Mouse (Mus musculus) skeletal muscle tissue, adult 2 months (tissue): ENCODE data around the gene Armc10.
"Not testable (repeated sequence)": the region's sequence is repeated elsewhere in the genome, so short reads cannot be mapped to it uniquely, and the experiment has no call there.

Experiments used
- DNase-seq: peaks from one replicate; pipeline ENCODE4 v3.0.0-alpha.2; 2012; ENCODE audit warnings: low read depth, low spot score

Armc10 gene

DNA sequence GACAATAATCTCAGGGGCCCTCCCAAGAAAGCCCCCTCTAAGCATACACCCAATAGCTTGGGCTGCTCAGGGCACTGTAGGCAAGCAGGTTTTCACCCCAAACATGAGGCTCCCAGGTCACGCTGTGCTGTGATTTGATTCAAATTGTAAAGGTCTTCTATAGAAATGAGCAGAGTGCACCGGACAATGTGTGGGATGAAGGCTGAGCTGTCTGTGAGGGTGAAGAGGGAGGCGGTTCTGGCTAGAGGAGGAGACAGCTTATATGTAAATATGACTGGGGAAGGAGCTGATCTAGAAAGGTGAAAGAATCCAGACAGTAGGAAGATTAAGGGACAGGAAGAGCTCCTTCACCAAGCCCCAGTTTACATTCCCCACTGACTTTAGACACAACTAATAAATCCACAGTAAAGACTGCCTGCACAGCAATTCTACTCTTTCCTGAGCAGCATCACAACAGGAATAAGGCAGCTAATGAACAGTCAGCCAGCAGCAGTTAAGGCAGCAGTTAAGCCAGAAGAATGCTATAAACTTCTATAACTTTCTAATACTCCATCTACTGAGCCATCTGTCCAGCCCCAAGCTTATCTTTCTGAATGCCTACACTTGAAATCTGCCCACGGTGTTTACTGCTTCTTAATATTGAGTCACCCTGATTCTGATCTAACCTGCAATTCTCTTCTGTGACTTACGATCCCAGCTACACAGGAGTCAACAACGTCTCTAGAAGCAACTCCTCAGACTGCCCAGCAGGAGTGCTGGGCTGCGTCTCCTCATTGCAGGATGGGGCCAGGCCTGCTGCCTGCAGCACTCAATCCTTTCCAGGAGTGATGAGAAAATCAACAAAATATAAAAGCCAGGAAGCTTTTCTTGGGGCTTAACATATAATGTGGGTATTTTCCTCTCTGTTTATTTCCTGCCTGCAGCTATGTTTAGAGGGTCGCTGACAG lies 21.9 kb downstream of the Armc10 start:
- DNase-seq = no peak

DNA sequence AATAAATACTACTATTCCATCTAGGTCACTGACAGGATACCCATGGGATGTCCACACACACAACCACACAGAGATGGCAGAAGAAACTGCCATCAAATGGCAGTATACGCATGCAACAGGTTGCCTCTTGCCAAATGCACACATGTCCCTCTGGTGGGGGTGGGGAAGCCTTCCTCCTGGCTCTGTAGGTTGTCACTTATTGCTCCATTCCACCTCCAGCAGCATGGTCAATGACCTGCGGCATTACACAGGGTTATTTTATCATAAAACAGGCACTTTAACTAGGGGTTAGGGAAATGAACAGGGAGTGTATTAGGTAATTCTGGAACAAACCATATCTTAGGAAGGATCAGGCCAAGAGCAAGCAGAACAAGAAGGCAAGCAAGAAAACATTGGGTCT lies 23.7 kb downstream of the Armc10 start:
- no peak for DNase-seq

DNA sequence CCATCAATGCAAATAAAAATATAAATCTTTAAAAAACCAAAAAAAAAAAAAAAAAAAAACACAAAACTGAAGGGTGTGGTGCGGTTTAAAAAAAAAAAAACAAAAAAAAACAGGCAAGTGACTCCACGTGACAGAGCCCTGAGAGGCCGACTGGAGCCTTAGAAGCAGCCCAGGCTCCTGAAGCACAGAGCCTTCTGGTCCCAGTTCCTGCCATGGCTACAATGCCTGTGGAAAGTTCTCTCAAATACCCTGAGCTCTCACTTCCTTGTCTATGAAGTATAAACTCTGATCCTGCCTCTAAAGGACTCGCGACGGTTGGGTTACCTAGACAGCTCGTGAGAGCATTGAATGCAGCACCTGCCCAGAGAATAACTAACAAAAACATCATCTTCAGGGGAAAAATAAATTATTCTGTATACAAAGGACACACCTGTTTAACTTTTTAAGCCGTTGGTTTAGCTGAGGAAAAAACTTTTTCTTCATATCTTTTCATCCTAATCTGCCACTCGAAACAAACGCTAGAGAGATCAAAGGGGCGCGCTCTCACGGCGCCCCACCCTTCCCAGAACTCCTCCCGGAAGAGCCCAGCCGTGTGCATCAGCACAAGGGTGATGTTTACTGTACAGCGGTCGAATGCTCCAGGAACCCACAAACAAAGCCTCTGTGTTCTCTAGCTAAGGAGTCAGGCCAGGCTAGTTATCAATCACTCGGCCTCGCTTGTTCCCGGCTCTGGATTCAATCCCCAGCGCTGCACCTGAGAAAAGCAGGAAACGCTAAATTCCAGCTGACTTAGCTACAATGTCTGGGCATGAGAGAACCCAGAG lies 27.4 kb downstream of the Armc10 start:
- no peak for DNase-seq

DNA sequence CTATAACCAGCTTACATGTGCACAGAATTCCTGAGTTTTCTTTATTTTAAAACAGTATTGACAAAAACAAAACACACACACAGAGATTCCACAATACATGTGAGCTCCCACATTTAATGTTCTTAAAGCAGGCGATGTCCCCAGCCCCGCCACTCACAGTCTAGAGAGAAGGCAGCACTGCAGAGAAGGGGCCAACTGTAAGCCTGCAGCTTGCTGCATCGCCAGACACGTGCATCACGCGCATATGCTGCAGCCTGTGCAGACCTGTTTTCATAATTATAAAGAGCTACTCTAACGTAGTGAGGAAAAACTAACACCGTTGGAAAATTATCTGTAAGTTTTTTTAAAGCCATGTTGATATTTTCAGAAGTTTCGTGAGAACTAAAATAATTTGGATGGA lies 28.1 kb downstream of the Armc10 start:
- DNase-seq = no peak

DNA sequence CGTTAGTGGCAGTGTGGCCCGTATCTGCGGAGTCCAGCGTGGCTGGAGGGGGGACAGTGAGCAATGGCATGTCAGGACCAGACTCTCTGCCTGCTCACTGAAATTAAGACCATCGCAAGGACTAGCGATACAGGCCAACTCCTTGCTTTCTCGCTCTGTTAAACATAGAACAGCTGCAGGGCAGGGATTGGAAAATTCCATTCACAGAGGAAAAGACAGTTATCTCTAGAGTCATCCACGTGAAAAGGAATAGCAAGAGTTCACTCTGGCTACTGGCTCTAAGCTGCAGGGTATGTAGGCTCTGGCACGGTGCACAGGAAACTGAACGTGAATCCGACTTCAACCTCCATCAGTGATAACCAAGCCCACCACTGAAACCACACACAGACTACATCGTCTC lies 29.4 kb downstream of the Armc10 start:
- no peak for DNase-seq

DNA sequence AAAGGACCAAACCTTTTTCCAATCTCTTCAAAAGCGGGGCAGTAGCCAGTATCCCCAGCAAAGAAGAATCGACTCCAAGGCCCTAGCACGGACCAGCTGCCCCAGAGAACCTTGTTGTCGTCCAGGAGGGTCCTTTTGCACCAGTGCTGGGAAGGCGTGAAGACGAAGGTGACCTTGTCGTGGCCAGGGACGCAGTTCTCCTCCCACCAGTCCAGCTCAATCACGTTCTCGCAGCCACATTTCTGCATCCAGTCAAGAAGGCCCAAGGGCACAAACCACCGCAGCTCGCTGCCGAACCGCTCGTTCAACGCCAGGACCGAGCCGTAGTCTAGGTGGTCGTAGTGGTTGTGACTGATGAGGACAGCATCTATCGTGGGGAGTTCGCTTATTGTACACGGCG lies 29.9 kb downstream of the Armc10 start:
- no peak for DNase-seq

DNA sequence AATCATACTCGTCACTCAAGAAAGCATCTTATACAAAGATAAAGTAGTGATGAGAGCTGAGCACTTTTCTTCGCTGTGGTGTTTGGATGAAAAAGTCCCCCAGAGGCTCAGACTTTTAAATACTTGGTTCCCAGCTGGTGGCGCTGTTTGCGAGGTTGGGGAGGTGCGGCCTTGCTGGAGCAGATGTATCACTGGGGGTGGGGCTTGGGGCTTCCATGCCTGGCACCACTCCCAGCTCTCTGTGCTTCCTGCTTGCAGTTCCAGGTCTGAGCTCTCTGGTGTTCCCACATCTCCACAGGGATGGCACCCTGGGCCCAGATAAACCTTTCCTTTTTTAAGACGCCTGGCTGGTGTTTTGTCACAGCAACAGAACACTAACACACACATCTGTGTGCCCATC lies 32.3 kb downstream of the Armc10 start:
- DNase-seq = no peak

DNA sequence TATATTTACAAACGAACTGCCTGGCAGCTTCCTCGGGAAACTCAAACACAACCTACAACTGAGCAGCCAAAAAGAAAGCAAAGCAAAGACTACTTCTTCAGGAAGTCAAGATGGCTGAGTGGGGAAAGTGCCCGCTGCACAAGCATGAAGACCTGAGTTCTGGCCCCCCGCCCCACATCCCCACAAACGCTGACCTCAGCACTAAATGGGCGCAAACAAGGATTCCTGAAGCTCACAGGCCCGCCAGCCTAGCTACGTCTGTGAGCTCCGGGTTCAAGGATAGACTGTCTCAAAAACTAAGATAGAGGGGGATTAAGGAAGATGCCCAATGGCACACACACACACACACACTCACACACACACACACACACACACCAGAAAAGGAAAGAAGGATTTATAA lies 32.8 kb downstream of the Armc10 start:
- no peak for DNase-seq

DNA sequence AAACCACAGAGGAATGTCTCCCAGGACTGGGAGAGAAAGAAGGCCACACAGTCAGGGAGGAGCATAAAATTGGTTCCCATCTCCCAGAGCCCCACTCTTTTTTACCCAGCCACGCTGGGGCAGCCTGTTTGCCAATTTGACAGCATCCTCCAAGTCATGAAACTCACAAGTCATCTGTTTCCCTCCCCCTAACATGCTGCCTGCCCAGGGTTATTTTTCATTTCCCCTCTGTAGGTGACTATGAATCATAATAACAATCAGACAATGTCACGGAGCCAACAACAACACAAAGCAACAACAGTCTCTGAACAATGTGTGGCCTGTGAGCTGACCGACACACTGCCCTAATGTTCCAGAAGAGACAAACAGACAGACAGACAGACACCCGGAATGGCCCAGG lies 34.4 kb downstream of the Armc10 start:
- no peak for DNase-seq

DNA sequence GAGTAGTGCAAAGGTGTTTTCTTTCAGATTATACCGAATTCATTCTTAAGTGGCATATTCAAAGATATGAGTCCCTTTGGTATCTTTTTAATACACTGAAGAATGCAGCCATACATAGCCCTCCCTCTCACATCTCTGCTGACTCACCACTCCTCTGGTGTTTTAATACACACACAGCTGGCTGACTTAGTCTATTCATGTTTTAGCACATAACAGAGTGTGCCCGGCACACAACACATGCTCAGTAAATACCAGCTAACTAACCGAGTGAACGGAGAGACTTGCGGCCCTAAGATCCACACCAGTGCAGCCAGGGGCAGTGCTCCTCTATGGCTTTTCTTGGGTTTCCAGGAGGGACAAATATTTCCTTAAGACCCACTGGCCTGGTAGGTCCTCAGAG lies 35.3 kb downstream of the Armc10 start:
- no peak for DNase-seq

DNA sequence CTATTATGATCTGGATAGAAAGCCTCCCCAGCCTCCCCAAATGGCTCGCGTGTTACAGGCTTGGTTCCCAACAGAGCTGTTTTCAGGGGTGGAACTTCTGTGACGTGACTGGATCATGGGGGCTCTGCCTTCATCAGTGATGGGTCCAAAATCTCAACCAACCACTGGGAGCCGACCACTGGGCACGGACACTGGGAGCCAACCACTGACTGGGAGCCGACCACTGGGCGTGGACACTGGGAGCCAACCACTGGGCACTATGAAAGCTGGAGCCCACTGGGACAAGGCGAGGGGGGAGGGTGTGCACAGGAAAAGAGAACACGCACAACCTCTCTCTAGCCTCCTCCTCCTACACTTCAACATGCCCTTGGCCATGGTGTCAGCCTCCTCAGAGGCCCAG lies 38.2 kb downstream of the Armc10 start:
- no peak for DNase-seq

DNA sequence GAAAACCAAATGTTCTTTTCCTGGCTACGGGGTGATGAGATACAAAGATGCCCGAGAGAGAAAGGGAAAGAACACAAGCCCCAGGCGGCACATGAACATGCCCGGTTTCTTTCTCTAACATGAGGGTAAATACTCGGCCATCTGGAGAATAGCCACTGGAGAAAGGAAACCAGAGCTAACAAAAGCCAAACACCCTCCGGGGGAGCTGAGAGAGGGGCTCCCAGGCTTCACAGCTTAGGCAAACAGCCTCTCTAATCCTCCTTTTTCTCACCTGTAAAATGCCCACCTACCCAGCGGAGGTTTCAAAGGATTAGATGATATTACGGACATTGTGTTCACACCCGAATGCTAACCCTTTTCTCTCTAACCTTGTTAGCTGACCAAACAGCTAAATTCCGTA lies 39.4 kb downstream of the Armc10 start:
- DNase-seq = no peak

DNA sequence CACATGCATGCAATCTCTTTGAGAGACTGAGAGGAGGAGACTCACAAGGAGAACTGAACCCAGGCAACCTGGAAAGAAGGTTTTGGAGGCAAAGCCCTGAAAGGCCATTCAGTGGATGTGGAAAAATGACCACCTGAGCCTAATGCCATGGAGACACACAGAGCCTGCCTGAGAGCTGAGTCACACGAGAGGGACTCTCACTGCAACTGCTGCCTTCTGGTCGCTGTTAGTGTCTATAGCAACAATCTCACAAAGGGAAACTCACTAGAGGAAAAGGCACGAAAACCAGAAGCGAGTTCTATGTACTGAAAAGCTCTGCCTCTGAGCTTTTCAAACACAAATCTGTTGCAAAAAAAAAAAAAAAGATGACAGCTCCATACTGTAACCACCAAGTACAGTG lies 41.4 kb downstream of the Armc10 start:
- no peak for DNase-seq

DNA sequence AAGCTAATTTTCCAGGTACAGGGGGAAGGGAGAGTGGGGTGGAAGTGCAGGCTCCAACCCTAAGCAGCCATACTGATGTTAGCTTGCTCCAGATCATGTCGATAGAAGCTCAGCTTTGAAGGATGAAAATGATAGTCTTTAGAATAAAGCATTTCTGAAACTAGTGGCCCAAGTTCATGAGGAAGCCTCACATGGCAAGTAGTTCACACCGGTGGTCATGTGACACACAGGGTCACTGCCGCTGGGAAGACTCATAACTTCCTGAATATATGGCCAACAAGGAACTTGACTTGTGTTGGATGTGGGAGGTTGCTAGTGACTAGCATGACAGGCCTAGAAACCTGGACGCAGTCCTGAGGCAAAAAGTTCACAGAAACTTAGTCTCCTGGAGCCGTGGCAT lies 46.6 kb downstream of the Armc10 start:
- no peak for DNase-seq

DNA sequence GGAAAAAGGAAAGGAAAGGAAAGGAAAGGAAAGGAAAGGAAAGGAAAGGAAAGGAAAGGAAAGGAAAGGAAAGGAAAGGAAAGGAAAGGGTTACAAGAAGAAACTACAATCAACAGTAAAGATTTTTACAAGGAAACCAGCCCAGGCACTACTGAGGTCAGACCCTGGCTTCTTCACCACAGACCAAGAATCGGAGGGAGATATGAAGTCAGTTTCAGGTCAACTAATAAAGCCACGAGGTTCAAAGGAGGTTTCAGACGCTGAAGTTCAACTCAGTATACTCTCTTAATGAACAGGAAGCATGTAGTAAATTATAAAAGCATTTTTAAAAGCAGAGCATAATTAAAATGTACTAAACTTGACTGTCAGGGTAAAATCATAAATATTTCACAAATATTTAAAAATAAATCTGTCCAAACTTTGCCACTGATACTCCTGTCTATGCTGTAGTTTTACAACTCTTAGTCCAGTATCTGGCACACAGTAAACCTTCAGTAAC lies 47.8 kb downstream of the Armc10 start:
- no peak for DNase-seq

DNA sequence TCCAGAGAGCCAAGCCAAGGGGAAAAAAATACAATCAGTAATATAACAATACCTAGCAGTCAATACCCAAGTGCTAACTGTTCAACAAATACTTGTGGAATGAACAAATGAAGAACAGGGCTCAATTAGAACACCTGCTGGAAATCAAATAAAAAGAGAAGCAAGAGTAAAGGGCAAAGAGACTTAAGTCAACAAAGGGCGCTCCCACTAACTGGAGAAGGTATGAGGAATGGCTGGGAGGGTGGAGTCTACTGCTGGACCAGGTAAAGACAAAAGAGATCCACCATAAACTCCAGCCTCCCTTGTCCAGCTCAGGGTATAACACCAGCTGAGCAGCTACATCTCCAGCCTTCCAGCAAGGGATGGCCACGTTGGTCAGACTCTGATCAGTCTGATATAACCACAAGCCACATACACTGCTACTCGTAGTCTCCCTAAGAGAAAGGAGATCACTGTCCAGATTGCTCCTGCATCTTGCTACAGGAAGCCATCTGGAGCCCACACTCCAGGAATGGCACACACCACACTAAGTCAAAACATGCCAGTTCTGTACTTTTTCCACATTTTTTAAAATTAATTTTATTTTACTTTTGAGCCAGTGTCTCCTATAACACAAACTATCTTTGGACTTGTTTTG lies 49.4 kb downstream of the Armc10 start:
- DNase-seq = no peak

DNA sequence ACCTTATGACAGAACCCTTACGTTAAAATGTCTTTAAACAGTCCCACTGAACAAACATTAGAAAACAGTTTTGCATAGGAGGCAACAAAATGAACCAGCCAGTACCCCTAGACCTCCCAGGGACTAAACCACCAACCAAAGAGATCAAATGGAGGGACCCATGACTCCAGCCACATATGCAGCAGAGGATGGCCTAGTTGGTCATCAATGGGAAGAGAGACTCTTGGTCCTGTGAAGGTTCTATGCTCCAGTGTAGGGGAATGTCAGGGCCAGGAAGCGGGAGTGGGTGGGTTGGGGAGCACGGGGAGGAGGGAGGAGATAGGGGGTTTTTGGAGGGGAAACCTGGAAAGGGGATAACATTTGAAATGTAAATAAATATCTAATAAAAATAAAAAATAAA lies 53.9 kb downstream of the Armc10 start:
- not testable (repeated sequence) for DNase-seq

DNA sequence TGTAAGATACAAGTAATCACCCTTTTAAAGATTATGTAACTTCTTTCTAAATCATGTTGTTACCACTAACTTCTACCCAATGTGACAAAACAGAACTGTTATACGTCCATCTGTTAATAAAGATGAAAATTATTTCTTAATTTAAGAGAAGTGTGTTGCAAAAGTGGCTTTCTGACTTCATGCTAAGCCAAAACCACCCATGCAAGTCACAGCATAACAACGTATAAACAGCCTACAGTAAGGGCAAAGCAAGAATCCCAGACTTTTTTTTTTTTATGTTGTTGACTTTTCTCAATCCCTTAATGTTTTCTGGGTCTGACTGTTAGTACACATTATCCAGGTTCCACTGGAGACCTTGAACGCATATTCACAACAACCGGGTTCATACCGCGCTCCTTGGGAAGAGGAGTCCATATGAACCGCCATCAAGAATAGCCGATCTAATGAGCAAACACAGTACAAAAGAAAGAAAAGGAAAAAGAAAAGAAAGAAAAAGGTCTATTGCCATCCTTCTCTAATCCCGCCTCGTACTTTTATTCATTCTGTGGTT lies 54.7 kb downstream of the Armc10 start:
- no peak for DNase-seq

DNA sequence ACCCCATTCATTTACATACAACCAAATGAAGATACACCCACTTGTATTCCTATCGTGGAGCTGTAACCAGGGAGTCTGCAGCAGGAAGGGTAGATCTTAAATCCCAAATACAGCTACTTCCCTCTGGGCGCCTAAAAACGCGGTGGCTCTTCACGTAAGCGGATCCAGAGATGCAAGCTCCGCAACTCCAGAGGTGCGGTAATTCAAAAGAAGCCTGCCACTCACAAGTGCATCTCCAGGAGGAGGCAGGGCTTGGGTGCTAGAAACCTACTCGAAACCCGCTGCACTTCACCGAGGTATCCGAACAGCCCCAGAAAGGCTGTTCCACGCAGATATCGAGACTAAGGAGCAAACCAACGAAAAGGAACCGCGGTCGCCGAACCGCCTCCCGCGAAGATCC lies 55.3 kb downstream of the Armc10 start:
- DNase-seq = no peak

DNA sequence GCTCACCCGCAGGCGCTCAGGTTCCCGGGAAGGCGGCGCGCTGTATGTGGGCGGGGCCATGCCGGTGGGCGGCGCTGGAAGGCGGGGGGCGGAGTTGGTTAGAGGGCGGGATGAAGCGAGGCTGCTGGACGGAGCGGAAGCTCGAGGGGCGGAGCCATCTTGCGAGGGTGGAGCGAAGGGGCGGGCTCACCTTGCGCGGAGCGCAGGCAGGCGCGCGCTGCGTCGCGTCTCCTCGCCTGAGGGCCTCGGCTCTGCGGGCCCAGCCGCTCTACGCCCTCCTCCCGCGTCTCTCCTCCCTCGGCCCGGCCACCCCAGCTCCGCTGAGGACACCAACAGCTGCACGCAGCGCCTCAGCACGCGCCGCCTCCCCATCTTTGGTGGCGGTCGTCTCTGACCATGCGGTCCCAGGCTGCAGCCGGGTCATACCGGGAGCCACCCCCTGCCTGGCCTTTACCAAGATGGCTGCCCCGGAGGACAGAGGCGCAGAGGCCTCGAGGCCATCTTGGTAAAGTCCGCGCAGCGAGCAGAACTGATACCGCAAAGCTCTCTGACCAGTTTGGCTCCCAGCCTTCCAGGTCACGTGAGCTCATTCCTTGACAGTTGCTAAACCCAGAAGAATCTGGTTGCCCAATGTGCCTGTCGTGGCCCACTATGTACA lies 55.9 kb downstream of the Armc10 start, which contains the start of gene Napepld:
TSS of gene Napepld (minus strand) at position 46 of the 658 bp plus-strand sequence.
- peak; percentile 97 for DNase-seq

DNA sequence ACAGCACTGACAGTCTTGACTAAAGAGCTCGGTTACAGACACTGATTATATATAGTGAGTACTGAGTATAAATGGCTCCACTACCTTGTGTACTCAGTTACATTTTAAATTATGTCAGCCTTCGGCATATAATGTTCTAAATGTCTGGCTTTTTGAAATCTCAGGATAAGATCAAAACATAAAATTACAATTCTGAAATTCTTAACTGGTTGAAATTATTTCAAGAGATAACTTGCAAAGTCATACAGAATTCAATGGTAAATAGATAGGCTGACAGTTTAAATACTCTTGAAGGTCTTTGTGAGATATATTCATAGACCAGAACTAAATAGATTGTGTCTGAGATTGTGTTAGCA lies 56.4 kb downstream of the Armc10 start:
- DNase-seq = no peak
